Mouse (Mus musculus) myocyte (in vitro differentiated cells): ENCODE measurements around the gene Fam169b. TPM values are rescaled to one million over a fixed set of nuclear protein-coding genes. Genes with fewer than 3 reads are reported as not detected.

Experiments
- H3K27me3 ChIP-seq: one replicate; pipeline ENCODE4 v1.6.1; 2011; ENCODE audit not compliant: control insufficient read depth, insufficient read depth, insufficient read length
- H3K36me3 ChIP-seq: one replicate; pipeline ENCODE4 v1.6.1; 2011; ENCODE audit not compliant: control insufficient read depth, insufficient read depth
- H3K4me2 ChIP-seq: one replicate; pipeline ENCODE4 v1.6.1; 2011; ENCODE audit warnings: low read depth, control low read depth
- H3K4me3 ChIP-seq: one replicate; pipeline ENCODE4 v1.5.1; 2011; ENCODE audit warnings: mild to moderate bottlenecking, control low read depth, moderate library complexity
- H3K79me2 ChIP-seq: one replicate; pipeline ENCODE4 v1.6.1; 2011; ENCODE audit not compliant: control insufficient read depth, insufficient read depth
- H3ac ChIP-seq: one replicate; pipeline ENCODE4 v1.6.1; 2011; ENCODE audit not compliant: control insufficient read depth, insufficient read length
- CEBPB ChIP-seq: IDR thresholded peaks from 2 replicates; pipeline ENCODE4 v1.6.1; 2011; ENCODE audit warnings: mild to moderate bottlenecking, moderate library complexity; ENCODE audit not compliant: poor library complexity, insufficient read depth, severe bottlenecking
- E2F4 ChIP-seq: IDR thresholded peaks from one replicate; pipeline ENCODE4 v1.6.1; 2011; ENCODE audit warnings: mild to moderate bottlenecking, control low read depth, moderate library complexity; ENCODE audit not compliant: insufficient read depth
- MAX ChIP-seq: IDR thresholded peaks from one replicate; pipeline ENCODE4 v1.6.1; 2011; ENCODE audit warnings: low read depth, mild to moderate bottlenecking, control low read depth
- MYOD1 ChIP-seq, 3 experiments: IDR thresholded peaks; one replicate each; pipeline ENCODE4 v1.6.1; 2011; ENCODE audit warnings: control low read depth in 2 of 3, low read depth in 2 of 3, mild to moderate bottlenecking in 2 of 3, moderate library complexity in 1 of 3; ENCODE audit not compliant: insufficient read length in 2 of 3, control insufficient read depth in 1 of 3
- MYOG ChIP-seq, 3 experiments: IDR thresholded peaks; one replicate each; pipeline ENCODE4 v1.6.1; 2011; ENCODE audit warnings: control low read depth in 2 of 3, low read depth in 2 of 3, mild to moderate bottlenecking in 2 of 3; ENCODE audit not compliant: insufficient read length in 2 of 3, control insufficient read depth in 1 of 3, insufficient read depth in 1 of 3
- POLR2A ChIP-seq: IDR thresholded peaks from one replicate; pipeline ENCODE4 v1.6.1; 2011; ENCODE audit warnings: low read depth, mild to moderate bottlenecking, control low read depth, moderate library complexity; ENCODE audit not compliant: insufficient read length
- POLR2AphosphoS2 ChIP-seq: IDR thresholded peaks from one replicate; pipeline ENCODE4 v1.6.1; 2011; ENCODE audit warnings: low read depth, control low read depth; ENCODE audit not compliant: insufficient read length
- REST ChIP-seq: IDR thresholded peaks from one replicate; pipeline ENCODE4 v1.6.1; 2011; ENCODE audit warnings: mild to moderate bottlenecking, control low read depth, moderate library complexity; ENCODE audit not compliant: insufficient read depth, insufficient read length
- SRF ChIP-seq: IDR thresholded peaks from one replicate; pipeline ENCODE4 v1.6.1; 2011; ENCODE audit warnings: low read depth; ENCODE audit not compliant: control insufficient read depth, insufficient read length
- TCF12 ChIP-seq: IDR thresholded peaks from one replicate; pipeline ENCODE4 v1.6.1; 2011; ENCODE audit warnings: mild to moderate bottlenecking, control low read depth; ENCODE audit not compliant: poor library complexity, insufficient read depth, severe bottlenecking
- TCF3 ChIP-seq: IDR thresholded peaks from one replicate; pipeline ENCODE4 v1.6.1; 2011; ENCODE audit warnings: low read depth, control low read depth; ENCODE audit not compliant: insufficient read length
- USF1 ChIP-seq: IDR thresholded peaks from one replicate; pipeline ENCODE4 v1.6.1; 2011; ENCODE audit warnings: low read depth, mild to moderate bottlenecking, control low read depth, moderate library complexity
- polyA plus RNA-seq: library from polyadenylated mRNA; unstranded; fragments of >200 nt; fragmentation: generic; extraction: Trizol; gene quantifications from one replicate; pipeline ENCODE4 v1.2.1, GENCODE M21; 2012; ENCODE audit warnings: missing spikeins

The Fam169b gene
- polyA plus RNA-seq, 1 experiment = 0.79 TPM

- Histone ChIP-seq H3K4me3 (no peak overlapping the region), H3K4me2 (peak overlapping the region; percentile 49), H3K27me3 (peaks cover 63% of the 10 kb centered on the region), H3K79me2 (no peaks in the 10 kb centered on the region), H3K36me3 (no peaks in the 10 kb centered on the region), H3ac (no peak overlapping the region)
- TF ChIP-seq POLR2A (no peak), MYOD1 (IDR thresholded peaks at IDR 0.05; ENCODE audit: control insufficient read depth in 1 of 3, insufficient read length in 2 of 3, low read depth in 2 of 3) (no peak), TCF3 (no peak)
Observed at GRCm38 (mm10) chr7:68374109-68374857, 100.6 kb downstream of the Fam169b start.

GRCm38 (mm10) chr7:68382187-68382586, 108.5 kb downstream of the Fam169b start:
- Histone ChIP-seq H3K4me2 (no peak overlapping the region), H3K36me3 (no peaks in the 10 kb centered on the region), H3K4me3 (no peak overlapping the region), H3K27me3 (peaks cover 17% of the 10 kb centered on the region), H3K79me2 (no peaks in the 10 kb centered on the region), H3ac (no peak overlapping the region)
- TF ChIP-seq MYOD1 (IDR thresholded peaks at IDR 0.05; ENCODE audit: control insufficient read depth in 1 of 3, insufficient read length in 2 of 3, low read depth in 2 of 3) (no peak), TCF3 (no peak), E2F4 (no peak), POLR2A (no peak), MYOG (IDR thresholded peaks at IDR 0.05; ENCODE audit: control insufficient read depth in 1 of 3, insufficient read depth in 1 of 3, insufficient read length in 2 of 3, low read depth in 2 of 3) (no peak), CEBPB (no peak), POLR2AphosphoS2 (no peak), REST (no peak), MAX (no peak), SRF (no peak), USF1 (no peak), TCF12 (no peak)

- no peak overlapping the region for H3ac ChIP-seq
- H3K4me2 ChIP-seq = no peak overlapping the region
- no peak for TF ChIP-seq MAX
- TF ChIP-seq POLR2AphosphoS2 = no peak
- no peak for TF ChIP-seq TCF3
- H3K4me3 ChIP-seq = no peak overlapping the region
- no peaks in the 10 kb centered on the region for H3K36me3 ChIP-seq
- no peaks in the 10 kb centered on the region for H3K79me2 ChIP-seq
- peaks cover 6% of the 10 kb centered on the region for H3K27me3 ChIP-seq
Observed at GRCm38 (mm10) chr7:68386767-68387166, 113.1 kb downstream of the Fam169b start.

- H3K4me3 ChIP-seq = no peak overlapping the region
- no peaks in the 10 kb centered on the region for H3K79me2 ChIP-seq
- no peaks in the 10 kb centered on the region for H3K36me3 ChIP-seq
- H3ac ChIP-seq = no peak overlapping the region
- H3K27me3 ChIP-seq = no peaks in the 10 kb centered on the region
- H3K4me2 ChIP-seq = no peak overlapping the region
- TF ChIP-seq USF1 (no peak), POLR2AphosphoS2 (no peak), TCF3 (no peak), MYOG (IDR thresholded peaks at IDR 0.05; ENCODE audit: control insufficient read depth in 1 of 3, insufficient read depth in 1 of 3, insufficient read length in 2 of 3, low read depth in 2 of 3) (no peak), TCF12 (no peak), MAX (no peak), CEBPB (no peak), SRF (no peak), E2F4 (no peak), REST (no peak)
Observed at GRCm38 (mm10) chr7:68395707-68396333, 122.2 kb downstream of the Fam169b start.

DNA sequence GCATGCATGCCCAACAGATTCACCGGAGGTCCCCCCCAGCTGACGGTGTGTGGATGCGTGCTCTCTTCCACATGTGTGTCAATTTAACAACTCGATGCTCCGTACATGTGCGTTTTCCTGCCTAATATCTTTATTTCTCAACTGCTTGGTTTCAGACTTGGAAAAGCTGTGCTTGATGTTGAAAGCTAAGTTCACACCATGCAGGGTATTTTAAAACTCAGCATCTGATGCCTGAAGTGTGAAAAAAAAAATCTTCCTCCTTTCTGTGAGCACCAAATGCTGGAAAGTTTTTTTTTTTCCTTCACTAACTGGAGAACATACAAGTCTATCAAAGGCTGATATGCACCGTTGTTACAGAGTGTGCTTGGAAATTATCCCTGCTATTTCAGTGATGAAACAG, 126.9 kb downstream of the Fam169b start:
- Histone ChIP-seq H3K36me3 (no peaks in the 10 kb centered on the region), H3K79me2 (no peaks in the 10 kb centered on the region), H3ac (no peak overlapping the region), H3K27me3 (peaks cover 10% of the 10 kb centered on the region), H3K4me2 (no peak overlapping the region), H3K4me3 (no peak overlapping the region)
- no peak for TF ChIP-seq REST
- no peak for TF ChIP-seq POLR2AphosphoS2
- no peak for TF ChIP-seq MYOG (IDR thresholded peaks at IDR 0.05; ENCODE audit: control insufficient read depth in 1 of 3, insufficient read depth in 1 of 3, insufficient read length in 2 of 3, low read depth in 2 of 3)
- no peak for TF ChIP-seq MYOD1 (IDR thresholded peaks at IDR 0.05; ENCODE audit: control insufficient read depth in 1 of 3, insufficient read length in 2 of 3, low read depth in 2 of 3)
- no peak for TF ChIP-seq E2F4
- TF ChIP-seq TCF12 = no peak
- no peak for TF ChIP-seq POLR2A
- TF ChIP-seq CEBPB = no peak
- no peak for TF ChIP-seq TCF3
- TF ChIP-seq USF1 = no peak
- no peak for TF ChIP-seq MAX
- TF ChIP-seq SRF = no peak
